Mouse (Mus musculus): ENCODE data around the gene Rsg1.

- TF ChIP-seq TAL1 (IDR thresholded peaks at IDR 0.05; ENCODE audit: low read length) (no peak), GATA1 (IDR thresholded peaks at IDR 0.05; ENCODE audit: low read length) (no peak)
These were observed 9.1 kb upstream of the Rsg1 start for GRCm38 (mm10) chr4:141204580-141205061.

Measured in erythroblast, embryonic 14.5 days (primary cell).